Mouse (Mus musculus) stomach, embryonic 15.5 days (tissue): ENCODE measurements around the gene Dnah14. TPM values are rescaled to one million over a fixed set of nuclear protein-coding genes. Genes with fewer than 3 reads are reported as not detected.

ENCODE experiments used
- ATAC-seq: fragments of 200-750 bp; cut with Nextera tagmentation; 2 replicates; pipeline ENCODE4 v1.8.0; 2017; ENCODE audit warnings: low read depth, moderate number of reproducible peaks, moderate TSS enrichment; ENCODE audit not compliant: insufficient read depth, low FRiP score
- H3K27ac ChIP-seq: fragments of 300-500 bp; sonication (generic); 2 replicates; pipeline ENCODE4 v1.5.1; 2015; ENCODE audit warnings: mild to moderate bottlenecking, inconsistent platforms
- H3K27me3 ChIP-seq: fragments of 300-500 bp; sonication (generic); replicated peaks from 2 replicates; pipeline ENCODE4 v1.6.1; 2015; ENCODE audit warnings: inconsistent platforms
- H3K36me3 ChIP-seq: fragments of 300-500 bp; sonication (generic); 2 replicates; pipeline ENCODE4 v1.6.1; 2015; ENCODE audit warnings: inconsistent platforms
- H3K4me1 ChIP-seq: fragments of 300-500 bp; sonication (generic); 2 replicates; pipeline ENCODE4 v1.6.1; 2015; ENCODE audit warnings: inconsistent platforms
- H3K4me2 ChIP-seq: fragments of 300-500 bp; sonication (generic); 2 replicates; pipeline ENCODE4 v1.6.1; 2015; ENCODE audit warnings: mild to moderate bottlenecking, inconsistent platforms
- H3K4me3 ChIP-seq: fragments of 300-500 bp; sonication (generic); replicated peaks from 2 replicates; pipeline ENCODE4 v1.5.1; 2015; ENCODE audit warnings: inconsistent platforms
- H3K9ac ChIP-seq: fragments of 300-500 bp; sonication (generic); 2 replicates; pipeline ENCODE4 v1.6.1; 2015; ENCODE audit warnings: inconsistent platforms
- H3K9me3 ChIP-seq: fragments of 300-500 bp; sonication (generic); 2 replicates; pipeline ENCODE4 v1.6.1; 2016; ENCODE audit warnings: inconsistent platforms
- WGBS: fragments of 180-500 bp; shearing (Covaris S2); methylation state at CpG from one replicate; pipeline ENCODE4 v1.1.7; 2015; 5-methylcytosine and 5-hydroxymethylcytosine counted together
- polyA plus RNA-seq: library from polyadenylated mRNA; unstranded; fragments of >200 nt; fragmentation: Nextera tagmentation; extraction: Ambion mirVana; gene quantifications from 2 replicates; pipeline ENCODE4 v1.2.1, GENCODE M21; 2015

The Dnah14 gene
- polyA plus RNA-seq, 1 experiment from 2014 or later: 1.5 TPM

- Histone ChIP-seq H3K4me3 (no peak overlapping the region), H3K36me3 (no peaks in the 10 kb centered on the region), H3K27ac (no peak overlapping the region), H3K27me3 (no peaks in the 10 kb centered on the region), H3K4me2 (no peak overlapping the region), H3K4me1 (peaks cover 4% of the 10 kb centered on the region; the same call in 1 of the 2 replicates), H3K9ac (no peak overlapping the region), H3K9me3 (no peaks in the 10 kb centered on the region)
- no peak for ATAC-seq
- WGBS: 82% methylated on average over 15 of the region's 15 CpGs
Measured at GRCm38 (mm10) chr1:181844874-181845547, 268.7 kb downstream of the Dnah14 start.

- ATAC-seq: no peak
- no peak overlapping the region for H3K4me2 ChIP-seq
- H3K9me3 ChIP-seq: no peaks in the 10 kb centered on the region
- no peaks in the 10 kb centered on the region for H3K4me1 ChIP-seq
- WGBS: 84% methylated on average over 3 of the region's 3 CpGs
- H3K9ac ChIP-seq: no peak overlapping the region
- H3K4me3 ChIP-seq: no peak overlapping the region
- no peaks in the 10 kb centered on the region for H3K36me3 ChIP-seq
- H3K27me3 ChIP-seq: no peaks in the 10 kb centered on the region
- no peak overlapping the region for H3K27ac ChIP-seq
Measured at GRCm38 (mm10) chr1:181845767-181846166, 269.4 kb downstream of the Dnah14 start.

GRCm38 (mm10) chr1:181847396-181847795 lies 271.0 kb downstream of the Dnah14 start:
- no peaks in the 10 kb centered on the region for H3K9me3 ChIP-seq
- no peaks in the 10 kb centered on the region for H3K27me3 ChIP-seq
- ATAC-seq: no peak
- WGBS: 86% methylated on average over 3 of the region's 3 CpGs
- H3K4me1 ChIP-seq: no peaks in the 10 kb centered on the region
- H3K9ac ChIP-seq: no peak overlapping the region
- H3K36me3 ChIP-seq: no peaks in the 10 kb centered on the region
- no peak overlapping the region for H3K4me2 ChIP-seq
- no peak overlapping the region for H3K4me3 ChIP-seq
- H3K27ac ChIP-seq: no peak overlapping the region

GRCm38 (mm10) chr1:181848210-181848609 lies 271.9 kb downstream of the Dnah14 start:
- 80% methylated on average over 1 of the region's 1 CpGs for WGBS
- Histone ChIP-seq H3K27me3 (no peaks in the 10 kb centered on the region), H3K9me3 (no peaks in the 10 kb centered on the region), H3K4me2 (no peak overlapping the region), H3K4me3 (no peak overlapping the region), H3K4me1 (0 out of 2 replicates have a peak, but pooled peaks cover 3% of the 10 kb centered on the region), H3K27ac (no peak overlapping the region), H3K9ac (no peak overlapping the region), H3K36me3 (no peaks in the 10 kb centered on the region)
- ATAC-seq: no peak

GRCm38 (mm10) chr1:181850441-181850840 lies 274.1 kb downstream of the Dnah14 start:
- Histone ChIP-seq H3K4me1 (0 out of 2 replicates have a peak, but pooled peaks cover 3% of the 10 kb centered on the region), H3K9ac (no peak overlapping the region), H3K4me2 (no peak overlapping the region), H3K27ac (no peak overlapping the region), H3K27me3 (no peaks in the 10 kb centered on the region), H3K9me3 (no peaks in the 10 kb centered on the region), H3K4me3 (no peak overlapping the region), H3K36me3 (no peaks in the 10 kb centered on the region)
- 66% methylated on average over 4 of the region's 4 CpGs for WGBS
- ATAC-seq: no peak

- H3K9ac ChIP-seq: no peak overlapping the region
- H3K4me2 ChIP-seq: no peak overlapping the region
- H3K4me3 ChIP-seq: no peak overlapping the region
- H3K27me3 ChIP-seq: no peaks in the 10 kb centered on the region
- ATAC-seq: no peak
- H3K9me3 ChIP-seq: no peaks in the 10 kb centered on the region
- H3K36me3 ChIP-seq: no peaks in the 10 kb centered on the region
- H3K4me1 ChIP-seq: 0 out of 2 replicates have a peak, but pooled peaks cover 3% of the 10 kb centered on the region
- H3K27ac ChIP-seq: peak overlapping the region; percentile 21; the same call in 1 of the 2 replicates
- 84% methylated on average over 12 of the region's 12 CpGs for WGBS
Measured at GRCm38 (mm10) chr1:181851521-181852310, 275.4 kb downstream of the Dnah14 start.

GRCm38 (mm10) chr1:181852466-181852865 lies 276.1 kb downstream of the Dnah14 start:
- H3K4me2 ChIP-seq: peak overlapping the region; percentile 48
- ATAC-seq: 0 out of 2 replicates have a peak, but pooled peaks have one; percentile 24
- no peak overlapping the region for H3K4me3 ChIP-seq
- no peak overlapping the region for H3K9ac ChIP-seq
- 47% methylated on average over 13 of the region's 13 CpGs for WGBS
- H3K36me3 ChIP-seq: no peaks in the 10 kb centered on the region
- H3K27ac ChIP-seq: peak overlapping the region; percentile 21; the same call in 1 of the 2 replicates
- no peaks in the 10 kb centered on the region for H3K9me3 ChIP-seq
- no peaks in the 10 kb centered on the region for H3K27me3 ChIP-seq
- 0 out of 2 replicates have a peak, but pooled peaks cover 3% of the 10 kb centered on the region for H3K4me1 ChIP-seq

GRCm38 (mm10) chr1:181853081-181853736 lies 276.9 kb downstream of the Dnah14 start:
- no peak overlapping the region for H3K9ac ChIP-seq
- H3K27me3 ChIP-seq: no peaks in the 10 kb centered on the region
- 6% methylated on average over 15 of the region's 21 CpGs for WGBS
- peak overlapping the region; percentile 48 for H3K4me2 ChIP-seq
- 0 out of 2 replicates have a peak overlapping the region, but pooled peaks have one; percentile 59 for H3K27ac ChIP-seq
- H3K4me3 ChIP-seq: peak overlapping the region; percentile 12
- H3K4me1 ChIP-seq: 0 out of 2 replicates have a peak, but pooled peaks cover 3% of the 10 kb centered on the region
- no peaks in the 10 kb centered on the region for H3K9me3 ChIP-seq
- peak; percentile 69 for ATAC-seq
- H3K36me3 ChIP-seq: no peaks in the 10 kb centered on the region

- 94% methylated on average over 2 of the region's 2 CpGs for WGBS
- ATAC-seq: no peak
Measured at GRCm38 (mm10) chr1:181854829-181855228, 278.5 kb downstream of the Dnah14 start.

GRCm38 (mm10) chr1:181856329-181856728 lies 280.0 kb downstream of the Dnah14 start:
- no peak overlapping the region for H3K27ac ChIP-seq
- no peaks in the 10 kb centered on the region for H3K9me3 ChIP-seq
- no peaks in the 10 kb centered on the region for H3K36me3 ChIP-seq
- H3K4me1 ChIP-seq: peaks cover 8% of the 10 kb centered on the region; the same call in 1 of the 2 replicates
- no peak overlapping the region for H3K9ac ChIP-seq
- no peak for ATAC-seq
- H3K4me2 ChIP-seq: no peak overlapping the region
- no peak overlapping the region for H3K4me3 ChIP-seq
- 80% methylated on average over 2 of the region's 2 CpGs for WGBS
- no peaks in the 10 kb centered on the region for H3K27me3 ChIP-seq

More at GRCm38 (mm10) chr1:181854829-181855228, 278.5 kb downstream of the Dnah14 start:
- Histone ChIP-seq H3K36me3 (no peaks in the 10 kb centered on the region), H3K4me2 (no peak overlapping the region), H3K9ac (no peak overlapping the region), H3K4me1 (0 out of 2 replicates have a peak, but pooled peaks cover 3% of the 10 kb centered on the region), H3K4me3 (no peak overlapping the region), H3K27me3 (no peaks in the 10 kb centered on the region), H3K27ac (no peak overlapping the region), H3K9me3 (no peaks in the 10 kb centered on the region)

GRCm38 (mm10) chr1:181860659-181861058 lies 284.3 kb downstream of the Dnah14 start:
- H3K36me3 ChIP-seq: no peaks in the 10 kb centered on the region
- no peak overlapping the region for H3K4me3 ChIP-seq
- H3K4me2 ChIP-seq: no peak overlapping the region
- peak overlapping the region; percentile 57; the same call in 1 of the 2 replicates for H3K27ac ChIP-seq
- 9% methylated on average over 5 of the region's 5 CpGs for WGBS
- no peaks in the 10 kb centered on the region for H3K9me3 ChIP-seq
- H3K9ac ChIP-seq: no peak overlapping the region
- H3K4me1 ChIP-seq: peaks cover 14% of the 10 kb centered on the region
- peak; percentile 73 for ATAC-seq
- no peaks in the 10 kb centered on the region for H3K27me3 ChIP-seq
